8 mouse cellular contexts compared by ENCODE assay signal in genomic region chr3:153723467-153724079, GRCm38 (mm10). TPM values are rescaled to one million over a fixed set of nuclear protein-coding genes. Genes with fewer than 3 reads are reported as not detected.
DNase-seq lines count a peak whose midpoint lies in the region; ATAC-seq lines count a peak whose summit lies in the region.

No protein-coding gene starts in this region.

- H3K36me3 ChIP-seq in liver, embryonic 11.5 days (ENCODE audit: control insufficient read depth, insufficient read depth, low read length): no peaks in the 10 kb centered on the region
- no peaks in the 10 kb centered on the region for H3K36me3 ChIP-seq in forebrain, embryonic 13.5 days (ENCODE audit: poor library complexity, severe bottlenecking)
- H3K36me3 ChIP-seq in limb, embryonic 10.5 days: no peaks in the 10 kb centered on the region
- no peaks in the 10 kb centered on the region for H3K36me3 ChIP-seq in neural tube, embryonic 13.5 days

- no peaks in the 10 kb centered on the region for H3K9me3 ChIP-seq in liver, embryonic 11.5 days (ENCODE audit: control insufficient read depth, low read length)
- no peaks in the 10 kb centered on the region for H3K9me3 ChIP-seq in forebrain, embryonic 13.5 days (replicated peaks)
- no peaks in the 10 kb centered on the region for H3K9me3 ChIP-seq in limb, embryonic 10.5 days (replicated peaks)
- H3K9me3 ChIP-seq in neural tube, embryonic 13.5 days: no peaks in the 10 kb centered on the region

- H3K4me3 ChIP-seq in liver, embryonic 11.5 days (ENCODE audit: low read depth, low read length): peak overlapping the region; percentile 84
- peak overlapping the region; percentile 70 for H3K4me3 ChIP-seq in forebrain, embryonic 13.5 days
- peak overlapping the region; percentile 83 for H3K4me3 ChIP-seq in limb, embryonic 10.5 days
- H3K4me3 ChIP-seq in neural tube, embryonic 13.5 days: peak overlapping the region; percentile 56

- 64% methylated on average over 9 of the region's 9 CpGs for WGBS in liver, embryonic 11.5 days
- WGBS in forebrain, embryonic 13.5 days: 84% methylated on average over 9 of the region's 9 CpGs
- WGBS in limb, embryonic 10.5 days: 77% methylated on average over 9 of the region's 9 CpGs
- WGBS in neural tube, embryonic 13.5 days: 80% methylated on average over 9 of the region's 9 CpGs

- H3K9ac ChIP-seq in liver, embryonic 11.5 days (ENCODE audit: low read depth, low read length): peak overlapping the region; percentile 83
- H3K9ac ChIP-seq in forebrain, embryonic 13.5 days: peak overlapping the region; percentile 84; the same call in 1 of the 2 replicates
- H3K9ac ChIP-seq in neural tube, embryonic 13.5 days: peak overlapping the region; percentile 79; the same call in 1 of the 2 replicates

- H3K27me3 ChIP-seq in liver, embryonic 11.5 days (replicated peaks; ENCODE audit: control insufficient read depth, insufficient read depth, low read length): 0 out of 2 replicates have a peak, but pooled peaks cover 2% of the 10 kb centered on the region
- H3K27me3 ChIP-seq in forebrain, embryonic 13.5 days: no peaks in the 10 kb centered on the region; the same call in 1 of the 2 replicates
- H3K27me3 ChIP-seq in limb, embryonic 10.5 days (ENCODE audit: low read depth, poor library complexity, severe bottlenecking): no peaks in the 10 kb centered on the region
- peaks cover 5% of the 10 kb centered on the region; the same call in 1 of the 2 replicates for H3K27me3 ChIP-seq in neural tube, embryonic 13.5 days

- no peak for DNase-seq in liver, embryonic 11.5 days (ENCODE audit: low spot score)
- no peak for DNase-seq in liver
- no peak for DNase-seq in limb, embryonic 10.5 days (ENCODE audit: low spot score)
- no peak for DNase-seq in embryo, embryonic 9.5 days (ENCODE audit: extremely low spot score)
- no peak for DNase-seq in layer of hippocampus, adult 18-20 months (ENCODE audit: low spot score in 2 of 2)
- DNase-seq in spleen, postnatal 4 days (ENCODE audit: low spot score in 2 of 2): no peak

- ATAC-seq in liver, embryonic 11.5 days (replicated peaks; ENCODE audit: low FRiP score): no peak
- no peak for ATAC-seq in forebrain, embryonic 13.5 days
- no peak for ATAC-seq in neural tube, embryonic 13.5 days (ENCODE audit: low read depth)

- no peak overlapping the region for H3K27ac ChIP-seq in liver, embryonic 11.5 days (ENCODE audit: low read depth, low read length)
- H3K27ac ChIP-seq in forebrain, embryonic 13.5 days: no peak overlapping the region
- peak overlapping the region; percentile 94; the same call in 1 of the 2 replicates for H3K27ac ChIP-seq in limb, embryonic 10.5 days
- no peak overlapping the region for H3K27ac ChIP-seq in neural tube, embryonic 13.5 days (replicated peaks)

- H3K4me2 ChIP-seq in liver, embryonic 11.5 days: peak overlapping the region; percentile 90
- H3K4me2 ChIP-seq in forebrain, embryonic 13.5 days: peak overlapping the region; percentile 89
- peak overlapping the region; percentile 80 for H3K4me2 ChIP-seq in neural tube, embryonic 13.5 days

- peaks cover 45% of the 10 kb centered on the region for H3K4me1 ChIP-seq in liver, embryonic 11.5 days (replicated peaks; ENCODE audit: control insufficient read depth, insufficient read depth, low read length)
- H3K4me1 ChIP-seq in forebrain, embryonic 13.5 days: peaks cover 15% of the 10 kb centered on the region
- peaks cover 66% of the 10 kb centered on the region for H3K4me1 ChIP-seq in limb, embryonic 10.5 days
- H3K4me1 ChIP-seq in neural tube, embryonic 13.5 days (replicated peaks): peaks cover 34% of the 10 kb centered on the region

RNA-seq across cellular contexts. Expression of gene St6galnac3, which starts 1.4 kb away (rescaled TPM):
- 21.8 and 27.2 TPM in 2 replicates for polyA plus RNA-seq in liver, embryonic 11.5 days (2014; fragmentation: Nextera tagmentation; extraction: Ambion mirVana)
- 20.7 and 29.0 TPM in 2 replicates for polyA plus RNA-seq in forebrain, embryonic 13.5 days (2015; fragmentation: Nextera tagmentation; extraction: Ambion mirVana)
- polyA plus RNA-seq in limb, embryonic 10.5 days (2016; fragmentation: Nextera tagmentation; extraction: Ambion mirVana): 53.3 and 53.6 TPM in 2 replicates
- polyA plus RNA-seq in neural tube, embryonic 13.5 days (2015; fragmentation: Nextera tagmentation; extraction: Ambion mirVana): 24.2 and 27.2 TPM in 2 replicates
- total RNA-seq in layer of hippocampus, adult 18-20 months (2021): 10 to 100 TPM; 24.7 to 27.0 TPM
